Mouse (Mus musculus) forebrain, embryonic 16.5 days (tissue): Measurements from ENCODE around the gene Rasgrp2. TPM values are rescaled to one million over a fixed set of nuclear protein-coding genes. Genes with fewer than 3 reads are reported as not detected.
A peak's percentile ranks its signal among the peaks of the same experiment; 100 is the strongest.

ENCODE experiments used
- ATAC-seq: fragments of 200-750 bp; cut with Nextera tagmentation; 2 replicates; pipeline ENCODE4 v1.8.0; 2017; ENCODE audit warnings: mild to moderate bottlenecking, moderate library complexity
- H3K27ac ChIP-seq: fragments of 300-500 bp; sonication (generic); 2 replicates; pipeline ENCODE4 v1.5.1; 2014; ENCODE audit warnings: low read length, control low read depth
- H3K27me3 ChIP-seq: fragments of 300-500 bp; sonication (generic); replicated peaks from 2 replicates; pipeline ENCODE4 v1.6.1; 2014; ENCODE audit warnings: low read length; ENCODE audit not compliant: control insufficient read depth, insufficient read depth
- H3K36me3 ChIP-seq: fragments of 300-500 bp; sonication (generic); 2 replicates; pipeline ENCODE4 v1.6.1; 2014; ENCODE audit not compliant: control insufficient read depth, insufficient read depth
- H3K4me1 ChIP-seq: fragments of 300-500 bp; sonication (generic); replicated peaks from 2 replicates; pipeline ENCODE4 v1.6.1; 2014; ENCODE audit warnings: low read length; ENCODE audit not compliant: control insufficient read depth, insufficient read depth
- H3K4me2 ChIP-seq: fragments of 300-500 bp; sonication (generic); 2 replicates; pipeline ENCODE4 v1.6.1; 2014; ENCODE audit warnings: mild to moderate bottlenecking, low read length, control low read depth
- H3K4me3 ChIP-seq: fragments of 300-500 bp; sonication (generic); replicated peaks from 2 replicates; pipeline ENCODE4 v1.5.1; 2014; ENCODE audit warnings: mild to moderate bottlenecking, low read length, control low read depth
- H3K9ac ChIP-seq: fragments of 300-500 bp; sonication (generic); replicated peaks from 2 replicates; pipeline ENCODE4 v1.6.1; 2014; ENCODE audit warnings: low read depth, low read length, control low read depth
- H3K9me3 ChIP-seq: fragments of 300-500 bp; sonication (generic); 2 replicates; pipeline ENCODE4 v1.6.1; 2016; ENCODE audit warnings: low read length; ENCODE audit not compliant: control insufficient read depth
- WGBS: fragments of 180-500 bp; shearing (Covaris S2); extraction: QIAGEN DNeasy Blood & Tissue Kit; methylation state at CpG from one replicate; pipeline ENCODE4 v1.1.7; 2014; 5-methylcytosine and 5-hydroxymethylcytosine counted together
- polyA plus RNA-seq: library from polyadenylated mRNA; unstranded; fragments of >200 nt; fragmentation: Nextera tagmentation; extraction: Ambion mirVana; gene quantifications from 2 replicates; pipeline ENCODE4 v1.2.1, GENCODE M21; 2015

Gene Rasgrp2
- polyA plus RNA-seq, 1 experiment from 2014 or later = 60.8 TPM

- no peaks in the 10 kb centered on the region for H3K9me3 ChIP-seq
Measured at GRCm38 (mm10) chr19:6428501-6429200, 29.5 kb downstream of the Rasgrp2 start.

GRCm38 (mm10) chr19:6443016-6443415, 43.9 kb downstream of the Rasgrp2 start:
- peaks cover 48% of the 10 kb centered on the region for H3K4me1 ChIP-seq
- no peak for ATAC-seq
- no peak overlapping the region for H3K9ac ChIP-seq
- H3K9me3 ChIP-seq = no peaks in the 10 kb centered on the region
- 65% methylated on average over 10 of the region's 10 CpGs for WGBS
- no peaks in the 10 kb centered on the region for H3K27me3 ChIP-seq
- no peak overlapping the region for H3K4me2 ChIP-seq
- no peaks in the 10 kb centered on the region for H3K36me3 ChIP-seq
- H3K4me3 ChIP-seq = no peak overlapping the region
- no peak overlapping the region for H3K27ac ChIP-seq

More at GRCm38 (mm10) chr19:6428501-6429200, 29.5 kb downstream of the Rasgrp2 start:
- Histone ChIP-seq H3K36me3 (no peaks in the 10 kb centered on the region), H3K27me3 (peaks cover 11% of the 10 kb centered on the region; the same call in 1 of the 2 replicates), H3K4me1 (peaks cover 74% of the 10 kb centered on the region), H3K9ac (peak overlapping the region; percentile 53), H3K4me2 (peak overlapping the region; percentile 63), H3K27ac (no peak overlapping the region), H3K4me3 (peak overlapping the region; percentile 37)
- peak; percentile 22; the same call in 1 of the 2 replicates for ATAC-seq
- WGBS = 2% methylated on average over 54 of the region's 60 CpGs

- Histone ChIP-seq H3K27ac (peak overlapping the region; percentile 64), H3K36me3 (no peaks in the 10 kb centered on the region), H3K27me3 (no peaks in the 10 kb centered on the region), H3K4me2 (peak overlapping the region; percentile 42), H3K4me1 (peaks cover 52% of the 10 kb centered on the region), H3K4me3 (no peak overlapping the region), H3K9me3 (no peaks in the 10 kb centered on the region), H3K9ac (peak overlapping the region; percentile 43)
- WGBS = 5% methylated on average over 10 of the region's 10 CpGs
- peak; percentile 88 for ATAC-seq
Measured at GRCm38 (mm10) chr19:6445761-6446423, 46.8 kb downstream of the Rasgrp2 start.

GRCm38 (mm10) chr19:6446736-6447437, 47.7 kb downstream of the Rasgrp2 start:
- no peak for ATAC-seq
- no peak overlapping the region for H3K4me2 ChIP-seq
- 39% methylated on average over 7 of the region's 7 CpGs for WGBS
- H3K27ac ChIP-seq = peak overlapping the region; percentile 64; the same call in 1 of the 2 replicates
- no peaks in the 10 kb centered on the region for H3K36me3 ChIP-seq
- no peaks in the 10 kb centered on the region for H3K27me3 ChIP-seq
- no peaks in the 10 kb centered on the region for H3K9me3 ChIP-seq
- H3K9ac ChIP-seq = 0 out of 2 replicates have a peak overlapping the region, but pooled peaks have one; percentile 23
- no peak overlapping the region for H3K4me3 ChIP-seq
- H3K4me1 ChIP-seq = peaks cover 56% of the 10 kb centered on the region

GRCm38 (mm10) chr19:6448752-6449151, 49.6 kb downstream of the Rasgrp2 start:
- Histone ChIP-seq H3K36me3 (no peaks in the 10 kb centered on the region), H3K27ac (peak overlapping the region; percentile 13; the same call in 1 of the 2 replicates), H3K4me3 (no peak overlapping the region), H3K27me3 (no peaks in the 10 kb centered on the region), H3K4me2 (peak overlapping the region; percentile 38), H3K9ac (peak overlapping the region; percentile 20), H3K4me1 (peaks cover 64% of the 10 kb centered on the region), H3K9me3 (no peaks in the 10 kb centered on the region)
- ATAC-seq = no peak
- 55% methylated on average over 5 of the region's 5 CpGs for WGBS

GRCm38 (mm10) chr19:6449841-6450240, 50.7 kb downstream of the Rasgrp2 start:
- Histone ChIP-seq H3K4me2 (no peak overlapping the region), H3K27ac (no peak overlapping the region), H3K9ac (no peak overlapping the region), H3K4me1 (peaks cover 68% of the 10 kb centered on the region), H3K4me3 (no peak overlapping the region), H3K36me3 (no peaks in the 10 kb centered on the region), H3K27me3 (no peaks in the 10 kb centered on the region), H3K9me3 (no peaks in the 10 kb centered on the region)
- ATAC-seq = no peak
- WGBS = 71% methylated on average over 7 of the region's 7 CpGs

- no peak overlapping the region for H3K9ac ChIP-seq
- WGBS = 13% methylated on average over 6 of the region's 6 CpGs
- peak overlapping the region; percentile 20; the same call in 1 of the 2 replicates for H3K27ac ChIP-seq
- no peak overlapping the region for H3K4me2 ChIP-seq
- H3K36me3 ChIP-seq = no peaks in the 10 kb centered on the region
- H3K9me3 ChIP-seq = no peaks in the 10 kb centered on the region
- H3K4me1 ChIP-seq = peaks cover 46% of the 10 kb centered on the region
- H3K27me3 ChIP-seq = no peaks in the 10 kb centered on the region
- ATAC-seq = peak; percentile 84
- H3K4me3 ChIP-seq = no peak overlapping the region
Measured at GRCm38 (mm10) chr19:6452030-6452494, 52.9 kb downstream of the Rasgrp2 start.

GRCm38 (mm10) chr19:6452672-6453310, 53.7 kb downstream of the Rasgrp2 start:
- H3K4me3 ChIP-seq = no peak overlapping the region
- no peak overlapping the region for H3K4me2 ChIP-seq
- WGBS = 57% methylated on average over 9 of the region's 9 CpGs
- H3K9me3 ChIP-seq = no peaks in the 10 kb centered on the region
- H3K9ac ChIP-seq = no peak overlapping the region
- peaks cover 39% of the 10 kb centered on the region for H3K4me1 ChIP-seq
- H3K36me3 ChIP-seq = peaks cover 4% of the 10 kb centered on the region
- H3K27ac ChIP-seq = peak overlapping the region; percentile 61
- ATAC-seq = no peak
- no peaks in the 10 kb centered on the region for H3K27me3 ChIP-seq
